In genomic region chr5:136567176-136568025, GRCm38 (mm10) we compare ENCODE assay signal across 1 mouse cellular context.
TF ChIP-seq lines count a peak whose summit lies in the region.

TSS of gene Cux1 (minus strand) at chr5:136567490.

TF ChIP-seq in CH12.LX, 34 proteins besides CTCF, POLR2A, EP300 and RAD21 (continued from another document):
- TF ChIP-seq NRF1 (IDR thresholded peaks at IDR 0.05; ENCODE audit: low read depth, low read length) (peak; percentile 49), BHLHE40 (IDR thresholded peaks at IDR 0.05; ENCODE audit: low read depth, low read length) (no peak), HCFC1 (IDR thresholded peaks at IDR 0.05; ENCODE audit: low read depth, low read length) (peak; percentile 51), TBP (conservative IDR thresholded peaks at IDR 0.05; ENCODE audit: low read depth, low read length) (0 out of 2 replicates have a peak, but pooled peaks have one; percentile 20), MXI1 (IDR thresholded peaks at IDR 0.05; ENCODE audit: low read depth, low read length) (peak; percentile 50; the same call in 1 of the 2 replicates)
TF ChIP-seq in CH12.LX: peak in this region for 11.
